Mouse (Mus musculus): ENCODE measurements around the gene Emp3. TPM values are rescaled to one million over a fixed set of nuclear protein-coding genes. Genes with fewer than 3 reads are reported as not detected.

Emp3 gene
- total and polyA plus RNA-seq, 3 experiments: 18.8 to 135 (median 56.6) TPM

GRCm38 (mm10) chr7:45896517-45897257 lies 24.5 kb downstream of the Emp3 start, which contains the start of the genes Syngr4 and Tmem143:
Gene Syngr4, minus strand, starts transcription at chr7:45896714.
Gene Tmem143, plus strand, starts transcription at chr7:45896941.
- TF ChIP-seq MEF2A (IDR thresholded peaks at IDR 0.05; ENCODE audit: borderline replicate concordance, low read depth, low read length) (0 out of 2 replicates have a peak, but pooled peaks have one; percentile 19), NELFE (IDR thresholded peaks at IDR 0.05; ENCODE audit: low read depth, low read length) (peak; percentile 84), ZC3H11A (IDR thresholded peaks at IDR 0.05; ENCODE audit: low read depth, low read length) (no peak), PAX5 (IDR thresholded peaks at IDR 0.05; ENCODE audit: low read length) (no peak), UBTF (IDR thresholded peaks at IDR 0.05; ENCODE audit: low read depth, low read length) (peak; percentile 78; the same call in 1 of the 2 replicates), RCOR1 (conservative IDR thresholded peaks at IDR 0.05; ENCODE audit: low read depth, low read length) (0 out of 2 replicates have a peak, but pooled peaks have one; percentile 24), EP300 (IDR thresholded peaks at IDR 0.05; ENCODE audit: low read length) (no peak), NRF1 (IDR thresholded peaks at IDR 0.05; ENCODE audit: low read depth, low read length) (peak; percentile 92), RAD21 (IDR thresholded peaks at IDR 0.05; ENCODE audit: low read depth, low read length) (no peak), ZNF384 (IDR thresholded peaks at IDR 0.05; ENCODE audit: low read depth, low read length) (peak; percentile 100), HCFC1 (IDR thresholded peaks at IDR 0.05; ENCODE audit: low read depth, low read length) (peak; percentile 75), POLR2A (IDR thresholded peaks at IDR 0.05; ENCODE audit: low read depth, low read length) (peak; percentile 80), ZMIZ1 (IDR thresholded peaks at IDR 0.05; ENCODE audit: low read depth, low read length) (peak; percentile 70; the same call in 1 of the 2 replicates), ELF1 (IDR thresholded peaks at IDR 0.05; ENCODE audit: low read depth, low read length) (peak; percentile 59), MXI1 (IDR thresholded peaks at IDR 0.05; ENCODE audit: low read depth, low read length) (peak; percentile 12; the same call in 1 of the 2 replicates), ZKSCAN1 (IDR thresholded peaks at IDR 0.05; ENCODE audit: borderline replicate concordance, low read depth, low read length) (no peak), BHLHE40 (IDR thresholded peaks at IDR 0.05; ENCODE audit: low read depth, low read length) (no peak), TBP (conservative IDR thresholded peaks at IDR 0.05; ENCODE audit: low read depth, low read length) (peak; percentile 74), POLR2AphosphoS2 (IDR thresholded peaks at IDR 0.05; ENCODE audit: low read depth, low read length) (peak; percentile 62; the same call in 1 of the 2 replicates), MYC (IDR thresholded peaks at IDR 0.05; ENCODE audit: low read depth, low read length) (peak; percentile 32), MAX (IDR thresholded peaks at IDR 0.05; ENCODE audit: low read length) (peak; percentile 85), E2F4 (IDR thresholded peaks at IDR 0.05; ENCODE audit: insufficient replicate concordance, low read depth, low read length) (peak; percentile 94; the same call in 1 of the 2 replicates), MAZ (IDR thresholded peaks at IDR 0.05; ENCODE audit: low read depth, low read length) (0 out of 2 replicates have a peak, but pooled peaks have one; percentile 7), TCF12 (IDR thresholded peaks at IDR 0.05; ENCODE audit: low read depth, low read length) (peak; percentile 37), MAFK (IDR thresholded peaks at IDR 0.05; ENCODE audit: insufficient replicate concordance, low read length) (no peak)

More at GRCm38 (mm10) chr7:45896517-45897257, 24.5 kb downstream of the Emp3 start, which contains the start of the genes Syngr4 and Tmem143:
- Histone ChIP-seq H3K4me1 (ENCODE audit: control insufficient read depth in 1 of 2, insufficient read depth in 2 of 2) (peaks cover 3 to 25% of the 10 kb centered on the region in 2 experiments; a peak in 3 of 4 replicates), H3K27ac (ENCODE audit: insufficient read depth, low read depth) (peak within 1 kb of the TSS; percentile 59), H3K4me3 (replicated peaks in 1 of 3; ENCODE audit: low read depth in 2 of 3, low read length in 2 of 3, poor library complexity in 1 of 3) (peak within 1 kb of the TSS; percentile 63 to 80 (median 77)), H3K36me3 (replicated peaks in 1 of 2; ENCODE audit: control insufficient read depth in 1 of 2, insufficient read depth in 1 of 2, low read length in 1 of 2) (peaks cover 0 to 7% of the 10 kb centered on the region in 2 experiments), H3K79me2 (replicated peaks; ENCODE audit: control insufficient read depth, extremely low read depth, insufficient read depth, poor library complexity, severe bottlenecking) (no peaks in the 10 kb centered on the region), H3K27me3 (replicated peaks) (no peaks in the 10 kb centered on the region), H3K9ac (ENCODE audit: insufficient read depth, low read depth) (peak within 1 kb of the TSS; percentile 79), H3K9me3 (replicated peaks; ENCODE audit: low read length) (no peaks in the 10 kb centered on the region), H3K4me2 (ENCODE audit: insufficient read depth, low read depth, poor library complexity, severe bottlenecking) (peak within 1 kb of the TSS; percentile 68)
- in situ Hi-C loops (cut with MboI; ENCODE audit: low pct_ligation_motif_present, low pct_unique_long_range_greater_than_20kb, low sequenced_read_pairs) (no loop called here), dilution Hi-C loops (cut with MboI; ENCODE audit: extremely low pct_ligation_motif_present, extremely low pct_unique_long_range_greater_than_20kb, low sequenced_read_pairs) (no loop called here)
- peak; percentile 100 for DNase-seq (ENCODE audit: extremely low read depth)
